ENCODE assay signal across 8 mouse cellular contexts in the genomic region with DNA sequence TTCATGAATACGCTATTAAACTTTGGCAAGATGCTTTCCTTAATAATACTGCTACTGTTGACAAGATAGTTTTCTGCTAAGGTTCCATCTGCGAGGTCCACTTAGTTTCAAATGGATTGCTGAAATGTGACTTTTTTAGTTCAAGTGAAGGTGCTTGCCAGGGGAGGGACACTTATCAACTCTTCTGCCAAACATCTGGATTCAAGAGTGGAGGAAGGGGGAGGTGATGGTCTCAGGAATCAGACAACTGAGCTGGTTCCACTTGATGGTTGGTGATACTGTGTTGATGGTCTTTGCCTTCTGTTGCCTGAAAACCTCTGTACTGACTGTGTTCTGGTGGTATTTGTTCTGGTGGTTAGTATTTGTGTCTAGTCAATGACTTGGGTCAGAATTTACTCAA. TPM values are rescaled to one million over a fixed set of nuclear protein-coding genes. Genes with fewer than 3 reads are reported as not detected.
DNase-seq lines count a peak whose midpoint lies in the region; ATAC-seq and TF ChIP-seq lines count a peak whose summit lies in the region.

No protein-coding gene starts in this region.

- no peak for DNase-seq in kidney, postnatal 0 days (ENCODE audit: low spot score)
- DNase-seq in kidney, postnatal 25 days, result no peak
- peak; percentile 61 for DNase-seq in c-Kit-positive CD71-positive TER-119-negative erythroid progenitor cells, embryonic 14.5 days (ENCODE audit: low read depth)
- no peak for DNase-seq in ovary, adult 18-20 months (ENCODE audit: low spot score)
- no peak for DNase-seq in adrenal gland, adult (ENCODE audit: inconsistent age in 2 of 2, low spot score in 1 of 2)

- 0 out of 2 replicates have a peak, but pooled peaks cover 9% of the 10 kb centered on the region for H3K4me1 ChIP-seq in kidney, postnatal 0 days (replicated peaks; ENCODE audit: insufficient read depth, low read length)
- H3K4me1 ChIP-seq in hindbrain, embryonic 15.5 days (replicated peaks), result peaks cover 14% of the 10 kb centered on the region; the same call in 1 of the 2 replicates
- H3K4me1 ChIP-seq in midbrain, embryonic 12.5 days, result 0 out of 2 replicates have a peak, but pooled peaks cover 5% of the 10 kb centered on the region

- peak overlapping the region; percentile 95; the same call in 1 of the 2 replicates for H3K4me2 ChIP-seq in kidney, postnatal 0 days (ENCODE audit: low read length)
- peak overlapping the region; percentile 92; the same call in 1 of the 2 replicates for H3K4me2 ChIP-seq in hindbrain, embryonic 15.5 days
- peak overlapping the region; percentile 92 for H3K4me2 ChIP-seq in midbrain, embryonic 12.5 days (replicated peaks)

- TF ChIP-seq CTCF in kidney, postnatal 0 days (IDR thresholded peaks at IDR 0.05; ENCODE audit: low read depth), result no peak

- H3K9ac ChIP-seq in kidney, postnatal 0 days (ENCODE audit: low read depth, low read length), result no peak overlapping the region
- no peak overlapping the region for H3K9ac ChIP-seq in hindbrain, embryonic 15.5 days
- no peak overlapping the region for H3K9ac ChIP-seq in midbrain, embryonic 12.5 days (replicated peaks)

- no peaks in the 10 kb centered on the region for H3K9me3 ChIP-seq in kidney, postnatal 0 days (replicated peaks; ENCODE audit: low read length)
- H3K9me3 ChIP-seq in hindbrain, embryonic 15.5 days, result no peaks in the 10 kb centered on the region
- H3K9me3 ChIP-seq in midbrain, embryonic 12.5 days, result no peaks in the 10 kb centered on the region

- no peaks in the 10 kb centered on the region for H3K27me3 ChIP-seq in kidney, postnatal 0 days (ENCODE audit: insufficient read depth, low read length)
- no peaks in the 10 kb centered on the region for H3K27me3 ChIP-seq in hindbrain, embryonic 15.5 days
- H3K27me3 ChIP-seq in midbrain, embryonic 12.5 days, result peaks cover 20% of the 10 kb centered on the region

- WGBS in kidney, postnatal 0 days, result 79% methylated on average over 2 of the region's 2 CpGs
- WGBS in hindbrain, embryonic 15.5 days, result 79% methylated on average over 2 of the region's 2 CpGs
- WGBS in midbrain, embryonic 12.5 days, result 81% methylated on average over 2 of the region's 2 CpGs

- no peak for ATAC-seq in kidney, postnatal 0 days (replicated peaks; ENCODE audit: low FRiP score, low read depth)
- no peak for ATAC-seq in hindbrain, embryonic 15.5 days (ENCODE audit: low FRiP score, low read depth)
- no peak for ATAC-seq in midbrain, embryonic 12.5 days (ENCODE audit: low FRiP score, low read depth)
- ATAC-seq in CD4-positive, CD25-positive, alpha-beta regulatory T cell, adult 4 months, result no peak

- no peak overlapping the region for H3K4me3 ChIP-seq in kidney, postnatal 0 days (replicated peaks; ENCODE audit: low read depth, low read length)
- no peak overlapping the region; the same call in 1 of the 2 replicates for H3K4me3 ChIP-seq in hindbrain, embryonic 15.5 days
- no peak overlapping the region for H3K4me3 ChIP-seq in midbrain, embryonic 12.5 days

- no peak overlapping the region for H3K27ac ChIP-seq in kidney, postnatal 0 days
- no peak overlapping the region for H3K27ac ChIP-seq in hindbrain, embryonic 15.5 days (replicated peaks)
- H3K27ac ChIP-seq in midbrain, embryonic 12.5 days (replicated peaks), result no peak overlapping the region

- no peaks in the 10 kb centered on the region for H3K36me3 ChIP-seq in kidney, postnatal 0 days (ENCODE audit: insufficient read depth, low read length)
- no peaks in the 10 kb centered on the region for H3K36me3 ChIP-seq in hindbrain, embryonic 15.5 days
- no peaks in the 10 kb centered on the region for H3K36me3 ChIP-seq in midbrain, embryonic 12.5 days

RNA-seq across cellular contexts. Expression of a gene that starts 1.4 kb away (rescaled TPM):
- polyA plus RNA-seq in kidney, postnatal 0 days (2015; fragmentation: Nextera tagmentation; extraction: Ambion mirVana), result 38.8 and 39.6 TPM in 2 replicates
- 21.5 and 22.6 TPM in 2 replicates for polyA plus RNA-seq in hindbrain, embryonic 15.5 days (2015; fragmentation: Nextera tagmentation; extraction: Ambion mirVana)
- polyA plus RNA-seq in midbrain, embryonic 12.5 days (2016; fragmentation: Nextera tagmentation; extraction: Ambion mirVana), result 19.0 and 21.4 TPM in 2 replicates
- polyA plus RNA-seq in CD4-positive, CD25-positive, alpha-beta regulatory T cell, adult 4 months (2017; shearing (Covaris generic)), result 10 to 100 TPM; 37.4 to 41.7 TPM
